Mouse (Mus musculus) ES-Bruce4 (cell line): ENCODE data around the gene Baz2a.
"Not testable (repeated sequence)": the region's sequence is repeated elsewhere in the genome, so short reads cannot be mapped to it uniquely, and the experiment has no call there.

Source experiments
- CTCF ChIP-seq: IDR thresholded peaks from one replicate; pipeline ENCODE4 v1.8.1; 2011; ENCODE audit warnings: low read depth, low read length
- EP300 ChIP-seq: IDR thresholded peaks from 2 replicates; pipeline ENCODE4 v1.6.1; 2011; ENCODE audit warnings: low read depth, low read length; ENCODE audit not compliant: insufficient read depth
- POLR2A ChIP-seq: IDR thresholded peaks from one replicate; pipeline ENCODE4 v1.8.1; 2011; ENCODE audit warnings: low read length; ENCODE audit not compliant: insufficient read depth

DNA sequence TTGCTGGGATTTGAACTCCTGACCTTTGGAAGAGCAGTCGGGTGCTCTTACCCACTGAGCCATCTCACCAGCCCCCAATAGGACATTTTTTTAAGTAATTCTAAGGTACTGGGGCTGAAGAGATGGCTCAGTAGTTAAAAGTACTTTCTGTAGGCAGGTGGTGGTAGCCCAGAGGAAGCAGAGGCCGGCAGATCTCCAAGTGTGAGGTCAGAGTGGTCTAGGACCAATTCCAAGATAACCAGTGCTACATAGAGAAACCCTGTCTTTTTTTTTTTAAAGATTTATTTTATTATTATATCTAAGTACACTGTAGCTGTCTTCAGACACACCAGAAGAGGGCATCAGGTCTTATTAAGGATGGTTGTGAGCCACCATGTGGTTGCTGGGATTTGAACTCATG is 4.2 kb upstream of the Baz2a start:
- not testable (repeated sequence) for TF ChIP-seq CTCF, EP300, POLR2A
